Mouse (Mus musculus): ENCODE measurements at regions not wholly inside any gene's neighbourhood (a gene's known extent, or its start where the extent isn't known, plus 50 kb on each side); places are given as distances from the start of the nearest gene placed in this dataset.
A peak's percentile ranks its signal among the peaks of the same experiment; 100 is the strongest.

DNA sequence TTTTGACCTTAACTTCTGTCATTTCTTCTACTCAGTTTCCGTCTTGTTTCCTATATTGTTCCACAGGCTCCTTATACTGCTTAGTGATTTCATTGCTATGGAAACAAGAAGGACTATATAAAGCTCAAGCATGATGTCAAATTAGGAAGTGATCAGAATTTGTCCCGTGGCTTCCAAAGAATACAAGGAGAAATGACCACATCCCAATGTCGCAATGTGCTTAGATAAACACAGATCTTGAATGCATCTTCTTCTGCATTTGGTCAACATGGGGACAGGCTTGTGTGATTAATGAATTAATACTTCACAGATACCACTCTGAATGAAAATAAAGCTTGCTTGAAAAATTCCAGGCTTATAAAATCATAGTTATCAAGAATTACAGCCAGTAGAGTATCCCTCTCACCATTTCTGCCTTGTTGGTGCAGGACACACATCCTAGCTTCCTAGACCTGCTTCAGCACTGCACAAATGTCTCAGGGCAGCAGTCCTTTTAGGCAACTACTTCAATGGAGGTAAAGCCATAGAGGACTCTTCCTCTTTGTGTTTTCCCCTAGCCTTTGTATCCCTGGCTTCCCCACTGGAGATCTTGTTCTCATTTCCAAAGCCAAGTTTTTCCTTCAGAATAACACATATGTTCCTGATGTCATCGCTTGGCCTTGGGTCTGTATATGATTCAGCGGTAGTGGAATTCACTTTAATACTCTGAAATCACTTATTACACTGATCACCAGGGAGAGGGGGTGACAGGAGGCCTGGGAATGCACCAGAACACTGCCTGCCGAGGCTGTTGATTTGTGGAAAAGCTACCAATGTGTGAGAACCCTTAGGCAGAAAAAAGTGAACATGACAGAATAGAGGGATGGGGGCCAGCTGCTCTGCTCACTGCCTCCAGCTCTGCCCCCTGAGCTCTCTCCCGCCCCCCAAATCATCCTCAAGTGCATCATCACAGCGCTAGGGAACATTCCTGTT is 97.9 kb upstream of the Ccn6 start:
- no peak for ATAC-seq (ENCODE audit: low read depth)
- H3K27ac ChIP-seq (ENCODE audit: low read depth, low read length): peak overlapping the region; percentile 2; the same call in 1 of the 2 replicates

DNA sequence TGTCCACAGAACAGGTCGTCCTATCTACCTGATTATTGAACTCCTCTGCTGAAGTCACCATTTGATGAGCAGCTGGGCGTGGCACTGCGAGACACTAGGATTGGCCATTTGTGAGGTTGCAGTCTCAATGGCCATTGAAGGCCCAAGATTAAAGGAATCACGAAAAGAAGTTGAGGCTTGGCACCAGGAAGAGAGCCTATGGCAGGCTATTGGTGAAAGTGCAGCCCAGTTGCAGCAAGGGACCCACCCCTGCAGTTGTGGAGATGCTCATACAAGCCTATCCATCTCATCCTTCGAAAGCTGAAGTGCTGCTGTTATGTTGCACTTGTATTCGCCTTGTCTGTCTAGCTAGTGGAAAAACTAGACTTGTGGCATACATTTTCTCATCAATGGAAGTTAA is 96.5 kb upstream of the Ccn6 start:
- H3K27me3 ChIP-seq (ENCODE audit: control insufficient read depth, insufficient read depth, low read length): no peaks in the 10 kb centered on the region
- WGBS: 83% methylated on average over 6 of the region's 6 CpGs
- H3K9me3 ChIP-seq (ENCODE audit: control insufficient read depth, low read length): no peaks in the 10 kb centered on the region
- H3K9ac ChIP-seq (replicated peaks; ENCODE audit: low read depth, low read length): no peak overlapping the region
- no peak for ATAC-seq (ENCODE audit: low read depth)
- H3K4me3 ChIP-seq (ENCODE audit: low read depth, low read length): no peak overlapping the region
- no peak overlapping the region for H3K27ac ChIP-seq (ENCODE audit: low read depth, low read length)
- no peaks in the 10 kb centered on the region for H3K36me3 ChIP-seq (ENCODE audit: control insufficient read depth, insufficient read depth, low read length)
- no peak overlapping the region for H3K4me2 ChIP-seq (ENCODE audit: low read depth, low read length)
- peaks cover 13% of the 10 kb centered on the region; the same call in 1 of the 2 replicates for H3K4me1 ChIP-seq (ENCODE audit: control insufficient read depth, insufficient read depth, low read length)

More for the DNA sequence above, 97.9 kb upstream of the Ccn6 start:
- H3K4me3 ChIP-seq (ENCODE audit: low read depth, low read length): no peak overlapping the region
- H3K4me1 ChIP-seq (ENCODE audit: control insufficient read depth, insufficient read depth, low read length): peaks cover 13% of the 10 kb centered on the region; the same call in 1 of the 2 replicates
- H3K9me3 ChIP-seq (ENCODE audit: control insufficient read depth, low read length): no peaks in the 10 kb centered on the region
- H3K9ac ChIP-seq (replicated peaks; ENCODE audit: low read depth, low read length): no peak overlapping the region
- no peaks in the 10 kb centered on the region for H3K36me3 ChIP-seq (ENCODE audit: control insufficient read depth, insufficient read depth, low read length)
- no peak overlapping the region for H3K4me2 ChIP-seq (ENCODE audit: low read depth, low read length)
- 54% methylated on average over 8 of the region's 8 CpGs for WGBS
- no peaks in the 10 kb centered on the region for H3K27me3 ChIP-seq (ENCODE audit: control insufficient read depth, insufficient read depth, low read length)

DNA sequence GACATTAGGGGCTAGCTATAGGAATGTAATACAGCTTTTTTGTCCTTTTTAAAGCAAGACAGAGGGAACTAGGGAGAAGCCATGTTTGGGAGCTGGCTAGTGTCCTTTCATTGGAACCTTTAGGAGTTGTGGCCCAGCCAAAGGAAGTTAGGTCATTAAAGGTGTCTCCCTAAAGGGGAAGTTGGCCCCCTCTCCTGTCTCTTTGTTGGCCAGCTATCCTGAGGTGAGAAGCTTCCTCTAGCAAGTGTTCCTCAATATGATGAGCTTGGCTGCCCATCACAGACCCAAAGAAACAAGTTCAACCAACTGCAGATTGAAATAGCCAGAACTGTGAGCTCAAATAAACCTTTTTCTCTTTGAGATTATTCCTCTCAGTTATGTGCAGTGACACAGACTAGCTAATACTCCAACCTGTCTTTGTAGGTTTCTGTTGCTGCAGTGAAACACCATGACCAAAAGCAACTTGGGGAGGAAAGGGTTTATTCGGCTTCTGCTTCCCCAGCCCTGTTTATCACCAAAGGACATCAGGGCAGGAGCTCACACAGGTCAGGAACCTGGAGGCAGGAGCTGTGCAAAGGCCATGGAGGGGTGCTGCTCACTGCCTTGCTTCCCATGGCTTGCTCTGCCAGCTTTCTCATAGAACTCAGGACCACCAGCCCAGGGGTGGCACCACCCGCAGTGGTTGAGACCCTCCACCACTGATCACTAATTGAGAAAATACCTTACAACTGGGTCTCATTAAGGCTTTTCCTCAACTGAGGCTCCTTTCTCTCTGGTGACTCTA is 94.0 kb upstream of the Ccn6 start:
- 91% methylated on average over 2 of the region's 2 CpGs for WGBS
- no peak for ATAC-seq (ENCODE audit: low read depth)

DNA sequence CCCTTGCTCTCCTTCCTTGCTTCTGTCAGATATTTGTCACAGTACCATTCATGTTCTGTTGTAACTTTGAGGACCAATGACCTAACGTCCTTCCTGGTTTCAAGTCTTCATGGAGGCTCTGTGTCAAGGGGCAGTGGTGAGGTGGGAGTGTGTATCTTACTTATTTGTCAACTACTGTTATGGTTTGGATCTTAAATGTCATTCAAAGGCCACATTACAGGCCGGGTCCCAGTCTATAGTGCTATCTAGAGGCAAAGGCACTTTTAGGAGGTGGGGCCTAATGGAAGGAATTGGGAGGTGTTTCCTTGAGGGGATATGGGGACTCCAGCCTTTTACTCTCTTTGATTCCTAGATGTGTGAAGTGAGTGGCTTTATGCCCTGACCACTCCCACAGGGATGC is 91.0 kb upstream of the Ccn6 start:
- Histone ChIP-seq H3K9me3 (ENCODE audit: control insufficient read depth, low read length) (no peaks in the 10 kb centered on the region), H3K4me3 (ENCODE audit: low read depth, low read length) (no peak overlapping the region), H3K36me3 (ENCODE audit: control insufficient read depth, insufficient read depth, low read length) (no peaks in the 10 kb centered on the region), H3K4me1 (ENCODE audit: control insufficient read depth, insufficient read depth, low read length) (no peaks in the 10 kb centered on the region), H3K27ac (ENCODE audit: low read depth, low read length) (no peak overlapping the region), H3K9ac (replicated peaks; ENCODE audit: low read depth, low read length) (no peak overlapping the region), H3K4me2 (ENCODE audit: low read depth, low read length) (no peak overlapping the region), H3K27me3 (ENCODE audit: control insufficient read depth, insufficient read depth, low read length) (no peaks in the 10 kb centered on the region)
- 75% methylated on average over 2 of the region's 2 CpGs for WGBS
- ATAC-seq (ENCODE audit: low read depth): no peak

More for the DNA sequence above, 94.0 kb upstream of the Ccn6 start:
- Histone ChIP-seq H3K27ac (ENCODE audit: low read depth, low read length) (no peak overlapping the region), H3K4me3 (ENCODE audit: low read depth, low read length) (no peak overlapping the region), H3K4me1 (ENCODE audit: control insufficient read depth, insufficient read depth, low read length) (peaks cover 12% of the 10 kb centered on the region; the same call in 1 of the 2 replicates), H3K9ac (replicated peaks; ENCODE audit: low read depth, low read length) (no peak overlapping the region), H3K9me3 (ENCODE audit: control insufficient read depth, low read length) (no peaks in the 10 kb centered on the region), H3K36me3 (ENCODE audit: control insufficient read depth, insufficient read depth, low read length) (no peaks in the 10 kb centered on the region), H3K4me2 (ENCODE audit: low read depth, low read length) (no peak overlapping the region), H3K27me3 (ENCODE audit: control insufficient read depth, insufficient read depth, low read length) (no peaks in the 10 kb centered on the region)

DNA sequence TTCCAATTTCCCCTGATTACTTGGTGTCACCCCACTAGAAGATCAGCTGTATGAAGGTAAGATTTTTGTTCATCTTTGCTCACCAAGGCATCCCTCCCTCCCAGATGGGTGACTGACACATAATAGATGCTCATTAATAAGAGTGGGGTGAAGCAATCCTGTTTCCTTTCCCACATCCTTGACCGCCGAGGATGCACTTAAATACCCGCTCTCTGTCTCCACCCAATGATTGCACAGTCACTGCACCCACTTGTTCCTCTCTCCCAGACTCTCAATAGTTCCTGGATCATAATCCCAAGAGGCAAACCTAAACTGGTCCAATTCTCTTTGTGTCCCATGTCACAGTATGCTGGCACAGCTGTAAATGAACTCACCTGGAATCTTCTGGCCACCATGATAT is 86.4 kb upstream of the Ccn6 start:
- no peak overlapping the region for H3K9ac ChIP-seq (replicated peaks; ENCODE audit: low read depth, low read length)
- H3K27me3 ChIP-seq (ENCODE audit: control insufficient read depth, insufficient read depth, low read length): no peaks in the 10 kb centered on the region
- no peak overlapping the region for H3K27ac ChIP-seq (ENCODE audit: low read depth, low read length)
- H3K4me2 ChIP-seq (ENCODE audit: low read depth, low read length): no peak overlapping the region
- 90% methylated on average over 3 of the region's 3 CpGs for WGBS
- no peak overlapping the region for H3K4me3 ChIP-seq (ENCODE audit: low read depth, low read length)
- H3K36me3 ChIP-seq (ENCODE audit: control insufficient read depth, insufficient read depth, low read length): no peaks in the 10 kb centered on the region
- no peaks in the 10 kb centered on the region for H3K4me1 ChIP-seq (ENCODE audit: control insufficient read depth, insufficient read depth, low read length)
- no peaks in the 10 kb centered on the region for H3K9me3 ChIP-seq (ENCODE audit: control insufficient read depth, low read length)
- no peak for ATAC-seq (ENCODE audit: low read depth)

DNA sequence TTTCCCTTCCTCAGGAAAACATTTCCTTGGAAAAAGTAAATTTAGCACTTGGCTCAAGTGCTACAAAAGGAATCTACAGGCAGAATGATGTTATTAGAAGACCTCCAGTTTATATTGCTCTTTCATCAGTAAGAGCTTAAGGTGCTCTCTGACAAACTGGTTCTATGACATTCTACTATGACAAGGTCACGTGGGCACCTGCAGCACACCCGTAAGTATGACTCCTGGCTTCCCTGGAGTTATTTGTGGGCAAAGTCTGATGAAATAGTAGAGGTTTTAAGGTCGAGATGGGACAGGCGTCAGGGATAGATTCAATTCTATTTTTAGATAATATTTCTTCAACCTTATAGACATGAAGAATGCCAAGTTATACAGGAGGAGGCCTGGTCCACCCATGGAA is 84.9 kb upstream of the Ccn6 start:
- H3K36me3 ChIP-seq (ENCODE audit: control insufficient read depth, insufficient read depth, low read length): no peaks in the 10 kb centered on the region
- H3K4me2 ChIP-seq (ENCODE audit: low read depth, low read length): no peak overlapping the region
- H3K27ac ChIP-seq (ENCODE audit: low read depth, low read length): no peak overlapping the region
- H3K4me1 ChIP-seq (ENCODE audit: control insufficient read depth, insufficient read depth, low read length): no peaks in the 10 kb centered on the region
- no peak overlapping the region for H3K9ac ChIP-seq (replicated peaks; ENCODE audit: low read depth, low read length)
- 88% methylated on average over 4 of the region's 4 CpGs for WGBS
- no peaks in the 10 kb centered on the region for H3K27me3 ChIP-seq (ENCODE audit: control insufficient read depth, insufficient read depth, low read length)
- no peak for ATAC-seq (ENCODE audit: low read depth)
- H3K9me3 ChIP-seq (ENCODE audit: control insufficient read depth, low read length): no peaks in the 10 kb centered on the region
- no peak overlapping the region for H3K4me3 ChIP-seq (ENCODE audit: low read depth, low read length)

DNA sequence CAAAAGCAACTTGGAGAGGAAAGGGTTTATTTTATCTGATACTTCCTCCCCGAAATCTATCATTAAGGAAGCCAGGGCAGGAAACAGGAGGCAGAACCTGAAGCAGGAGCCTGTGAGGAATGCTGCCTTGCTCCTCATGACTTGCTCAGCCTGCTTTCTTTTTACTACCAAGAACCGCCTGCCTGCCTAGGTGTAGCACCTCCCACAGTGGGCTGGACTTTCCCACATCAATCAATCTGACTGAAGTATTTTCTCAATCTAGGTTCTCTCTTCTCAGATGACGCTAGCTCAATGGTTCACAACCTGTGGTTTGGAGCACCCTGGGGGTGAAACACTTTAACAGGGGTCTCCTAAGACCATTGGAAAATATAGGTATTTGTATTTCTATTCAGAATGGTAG is 83.4 kb upstream of the Ccn6 start:
- Histone ChIP-seq H3K36me3 (ENCODE audit: control insufficient read depth, insufficient read depth, low read length) (no peaks in the 10 kb centered on the region), H3K4me1 (ENCODE audit: control insufficient read depth, insufficient read depth, low read length) (no peaks in the 10 kb centered on the region), H3K9ac (replicated peaks; ENCODE audit: low read depth, low read length) (no peak overlapping the region), H3K4me2 (ENCODE audit: low read depth, low read length) (no peak overlapping the region), H3K27ac (ENCODE audit: low read depth, low read length) (no peak overlapping the region), H3K27me3 (ENCODE audit: control insufficient read depth, insufficient read depth, low read length) (no peaks in the 10 kb centered on the region), H3K9me3 (ENCODE audit: control insufficient read depth, low read length) (no peaks in the 10 kb centered on the region), H3K4me3 (ENCODE audit: low read depth, low read length) (no peak overlapping the region)
- no peak for ATAC-seq (ENCODE audit: low read depth)
- 53% methylated on average over 3 of the region's 3 CpGs for WGBS

DNA sequence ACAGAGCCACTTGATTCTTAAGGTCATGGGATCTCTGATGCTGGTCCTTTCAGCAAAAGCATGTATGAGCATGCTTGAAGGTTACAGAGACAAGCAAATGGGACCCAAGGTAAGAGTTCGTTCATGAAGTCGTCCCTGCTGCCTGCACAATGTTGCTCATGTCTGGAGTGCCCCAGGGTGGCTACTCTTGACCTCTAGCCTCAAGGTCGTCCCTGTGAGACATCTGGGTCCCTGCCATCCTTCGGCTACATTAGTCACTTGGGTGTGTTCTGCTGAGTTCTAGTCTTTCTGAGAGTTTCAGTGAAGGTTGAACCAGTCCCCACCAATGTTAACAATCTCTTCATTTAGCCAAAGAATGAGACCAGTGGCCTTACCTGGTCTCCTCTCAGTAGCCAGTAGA is 81.5 kb upstream of the Ccn6 start:
- no peaks in the 10 kb centered on the region for H3K36me3 ChIP-seq (ENCODE audit: control insufficient read depth, insufficient read depth, low read length)
- H3K4me2 ChIP-seq (ENCODE audit: low read depth, low read length): no peak overlapping the region
- H3K9me3 ChIP-seq (ENCODE audit: control insufficient read depth, low read length): no peaks in the 10 kb centered on the region
- H3K27me3 ChIP-seq (ENCODE audit: control insufficient read depth, insufficient read depth, low read length): no peaks in the 10 kb centered on the region
- peaks cover 3% of the 10 kb centered on the region; the same call in 1 of the 2 replicates for H3K4me1 ChIP-seq (ENCODE audit: control insufficient read depth, insufficient read depth, low read length)
- no peak overlapping the region for H3K27ac ChIP-seq (ENCODE audit: low read depth, low read length)
- no peak for ATAC-seq (ENCODE audit: low read depth)
- H3K9ac ChIP-seq (replicated peaks; ENCODE audit: low read depth, low read length): no peak overlapping the region
- 73% methylated on average over 4 of the region's 4 CpGs for WGBS
- H3K4me3 ChIP-seq (ENCODE audit: low read depth, low read length): no peak overlapping the region

DNA sequence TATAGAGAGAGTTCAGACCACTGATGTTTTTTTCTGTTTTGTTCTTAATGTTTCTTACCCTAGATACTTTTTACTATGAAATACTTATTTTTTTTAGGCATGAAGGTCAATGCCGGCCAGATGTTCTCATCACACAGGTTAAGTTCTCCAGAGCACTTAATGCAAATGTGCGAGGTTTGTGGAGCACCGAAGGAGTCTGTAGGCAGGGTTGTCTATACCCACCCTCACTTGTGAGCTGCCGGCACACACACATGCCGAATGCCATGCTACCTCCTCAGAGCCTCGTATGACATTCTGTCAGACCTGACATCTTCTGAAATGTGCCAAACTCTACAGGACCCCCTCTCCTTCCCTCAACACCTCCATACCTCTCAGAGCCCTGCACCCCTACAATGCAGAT is 80.5 kb upstream of the Ccn6 start:
- no peaks in the 10 kb centered on the region for H3K9me3 ChIP-seq (ENCODE audit: control insufficient read depth, low read length)
- H3K9ac ChIP-seq (replicated peaks; ENCODE audit: low read depth, low read length): no peak overlapping the region
- H3K36me3 ChIP-seq (ENCODE audit: control insufficient read depth, insufficient read depth, low read length): no peaks in the 10 kb centered on the region
- 97% methylated on average over 6 of the region's 6 CpGs for WGBS
- H3K4me2 ChIP-seq (ENCODE audit: low read depth, low read length): no peak overlapping the region
- no peak for ATAC-seq (ENCODE audit: low read depth)
- no peak overlapping the region for H3K4me3 ChIP-seq (ENCODE audit: low read depth, low read length)
- H3K27ac ChIP-seq (ENCODE audit: low read depth, low read length): no peak overlapping the region
- no peaks in the 10 kb centered on the region for H3K27me3 ChIP-seq (ENCODE audit: control insufficient read depth, insufficient read depth, low read length)
- peaks cover 12% of the 10 kb centered on the region for H3K4me1 ChIP-seq (ENCODE audit: control insufficient read depth, insufficient read depth, low read length)
